Mouse (Mus musculus) midbrain, embryonic 15.5 days (tissue): ENCODE measurements at regions not wholly inside any gene's neighbourhood (a gene's known extent, or its start where the extent isn't known, plus 50 kb on each side); places are given as distances from the start of the nearest gene placed in this dataset.

Experiments
- ATAC-seq: fragments of 200-750 bp; cut with Nextera tagmentation; replicated peaks from 2 replicates; pipeline ENCODE4 v1.8.0; 2017; ENCODE audit warnings: moderate TSS enrichment
- H3K27ac ChIP-seq: fragments of 300-500 bp; sonication (generic); 2 replicates; pipeline ENCODE4 v1.5.1; 2015; ENCODE audit warnings: mild to moderate bottlenecking, inconsistent platforms
- H3K27me3 ChIP-seq: fragments of 300-500 bp; sonication (generic); replicated peaks from 2 replicates; pipeline ENCODE4 v1.6.1; 2015; ENCODE audit warnings: inconsistent platforms
- H3K36me3 ChIP-seq: fragments of 300-500 bp; sonication (generic); replicated peaks from 2 replicates; pipeline ENCODE4 v1.6.1; 2015; ENCODE audit warnings: inconsistent platforms
- H3K4me1 ChIP-seq: fragments of 300-500 bp; sonication (generic); 2 replicates; pipeline ENCODE4 v1.6.1; 2015; ENCODE audit warnings: inconsistent platforms
- H3K4me2 ChIP-seq: fragments of 300-500 bp; sonication (generic); 2 replicates; pipeline ENCODE4 v1.6.1; 2015; ENCODE audit warnings: inconsistent platforms, mild to moderate bottlenecking, moderate library complexity
- H3K4me3 ChIP-seq: fragments of 300-500 bp; sonication (generic); 2 replicates; pipeline ENCODE4 v1.5.1; 2015; ENCODE audit warnings: mild to moderate bottlenecking, inconsistent platforms
- H3K9ac ChIP-seq: fragments of 300-500 bp; sonication (generic); 2 replicates; pipeline ENCODE4 v1.6.1; 2015; ENCODE audit warnings: mild to moderate bottlenecking, inconsistent platforms
- H3K9me3 ChIP-seq: fragments of 300-500 bp; sonication (generic); 2 replicates; pipeline ENCODE4 v1.6.1; 2016; ENCODE audit warnings: inconsistent platforms
- WGBS: fragments of 180-500 bp; shearing (Covaris S2); methylation state at CpG from one replicate; pipeline ENCODE4 v1.1.7; 2015; ENCODE audit warnings: mixed read lengths; 5-methylcytosine and 5-hydroxymethylcytosine counted together

DNA sequence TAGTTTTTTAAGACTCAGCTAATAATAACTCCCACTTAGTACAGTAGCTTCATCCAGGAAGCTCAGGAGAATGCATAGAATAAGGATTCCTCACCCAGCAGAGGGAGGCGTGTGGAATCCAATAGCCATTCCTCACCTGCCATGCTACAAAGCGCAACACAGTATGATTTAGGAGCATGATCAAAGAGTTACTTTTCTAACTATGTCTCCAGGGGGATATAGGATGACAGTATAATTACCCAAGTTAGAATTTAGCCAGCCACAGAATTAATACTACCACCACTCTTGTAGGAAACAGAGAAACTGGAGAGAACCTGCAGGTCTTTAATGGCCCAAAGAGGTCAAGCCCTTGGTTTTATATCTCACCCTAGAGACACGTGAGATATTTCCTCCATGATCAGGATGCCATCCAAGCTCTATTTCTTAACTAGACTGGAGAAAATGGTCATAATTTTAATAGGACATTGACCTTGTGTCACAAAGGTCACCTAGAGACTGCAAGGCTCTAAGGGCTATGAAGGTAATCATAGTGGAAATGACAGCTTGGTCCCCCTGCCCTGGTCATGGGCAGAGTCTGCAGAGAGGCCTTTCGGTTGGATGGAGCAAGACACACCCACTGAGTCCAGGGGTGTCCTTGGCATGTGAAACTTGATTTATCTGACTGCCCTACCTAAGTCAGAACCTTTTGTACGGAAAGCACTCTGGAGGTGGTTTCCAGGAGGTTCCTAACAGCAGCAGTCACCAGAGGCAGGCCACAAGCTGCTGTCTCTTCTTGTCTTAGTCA is 512.3 kb upstream of the Nox3 start:
- no peak overlapping the region for H3K4me2 ChIP-seq
- 86% methylated on average over 5 of the region's 5 CpGs for WGBS
- H3K9ac ChIP-seq, result no peak overlapping the region
- no peaks in the 10 kb centered on the region for H3K9me3 ChIP-seq
- H3K4me3 ChIP-seq, result no peak overlapping the region
- no peaks in the 10 kb centered on the region for H3K36me3 ChIP-seq
- no peak overlapping the region for H3K27ac ChIP-seq
- no peak for ATAC-seq
- no peaks in the 10 kb centered on the region for H3K27me3 ChIP-seq
- peaks cover 6% of the 10 kb centered on the region for H3K4me1 ChIP-seq

DNA sequence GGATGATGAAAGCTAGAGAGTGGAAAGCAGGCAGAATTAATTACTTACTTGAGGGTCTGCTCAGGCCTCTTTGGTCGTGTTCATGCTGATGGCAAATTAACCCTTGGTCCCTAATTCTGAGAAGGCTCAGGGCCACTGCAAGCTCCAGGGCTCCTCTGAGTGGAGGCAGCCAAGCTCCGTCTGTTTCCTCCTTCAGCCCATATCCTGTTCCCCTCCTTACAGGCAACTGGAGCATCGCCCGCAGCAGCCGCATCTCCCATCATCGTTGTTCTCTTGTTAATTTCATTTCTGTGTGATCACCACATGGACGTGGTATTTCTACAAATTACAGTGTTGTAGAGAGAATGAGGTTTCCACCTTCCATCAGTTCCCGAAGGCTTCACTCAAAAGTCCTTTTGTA is 513.6 kb upstream of the Nox3 start:
- H3K4me2 ChIP-seq, result no peak overlapping the region
- no peaks in the 10 kb centered on the region for H3K27me3 ChIP-seq
- no peak for ATAC-seq
- H3K9ac ChIP-seq, result no peak overlapping the region
- no peaks in the 10 kb centered on the region for H3K36me3 ChIP-seq
- H3K27ac ChIP-seq, result no peak overlapping the region
- H3K4me3 ChIP-seq, result no peak overlapping the region
- WGBS, result 85% methylated on average over 8 of the region's 8 CpGs
- H3K4me1 ChIP-seq, result peaks cover 6% of the 10 kb centered on the region
- H3K9me3 ChIP-seq, result no peaks in the 10 kb centered on the region

DNA sequence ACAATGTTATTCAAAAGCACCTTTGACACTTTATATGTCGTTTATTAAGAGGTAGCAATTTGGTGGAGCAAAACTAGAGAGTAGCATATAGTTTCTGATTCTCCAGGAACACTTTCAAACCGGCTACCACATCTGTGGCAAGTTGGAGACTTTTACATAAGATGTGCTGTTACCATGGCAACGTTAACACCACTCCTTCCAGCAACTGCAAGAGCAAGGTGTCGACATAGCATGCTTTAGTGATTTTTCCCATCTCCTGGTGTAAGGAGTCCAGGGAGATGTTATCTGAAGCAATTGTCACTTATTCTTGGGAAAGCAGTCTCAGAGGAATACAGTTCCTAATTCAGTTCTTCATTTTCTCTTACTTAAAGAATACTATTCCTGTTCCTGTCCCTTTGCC is 516.5 kb upstream of the Nox3 start:
- ATAC-seq, result peak; percentile 50; the same call in 1 of the 2 replicates
- Histone ChIP-seq H3K4me1 (peaks cover 12% of the 10 kb centered on the region), H3K9me3 (no peaks in the 10 kb centered on the region), H3K4me3 (no peak overlapping the region), H3K27me3 (no peaks in the 10 kb centered on the region), H3K9ac (no peak overlapping the region), H3K27ac (no peak overlapping the region), H3K36me3 (no peaks in the 10 kb centered on the region), H3K4me2 (no peak overlapping the region)
- WGBS, result 42% methylated on average over 4 of the region's 4 CpGs

DNA sequence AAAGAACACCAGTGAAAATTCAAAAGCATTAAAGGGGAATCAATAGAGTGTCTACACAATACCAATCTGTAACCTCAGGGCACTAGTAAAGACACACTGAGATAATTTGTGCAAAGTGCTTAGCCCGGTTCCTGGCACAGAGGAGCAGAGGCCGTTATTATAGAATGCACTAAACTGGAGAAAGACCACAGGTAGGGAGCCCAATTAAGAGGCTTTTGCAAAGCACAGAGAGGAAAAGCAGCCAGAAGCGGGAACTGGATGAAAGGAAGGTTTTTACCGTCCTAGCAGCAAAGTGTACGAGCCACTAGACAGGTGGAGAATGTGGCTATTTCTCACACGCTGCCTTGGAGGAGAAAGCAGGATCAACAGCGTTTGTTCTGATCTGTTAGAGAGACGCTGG is 518.9 kb upstream of the Nox3 start:
- Histone ChIP-seq H3K9ac (no peak overlapping the region), H3K27ac (no peak overlapping the region), H3K36me3 (no peaks in the 10 kb centered on the region), H3K4me2 (no peak overlapping the region), H3K4me1 (peaks cover 12% of the 10 kb centered on the region), H3K27me3 (no peaks in the 10 kb centered on the region), H3K9me3 (no peaks in the 10 kb centered on the region), H3K4me3 (no peak overlapping the region)
- WGBS, result 42% methylated on average over 8 of the region's 8 CpGs
- no peak for ATAC-seq

DNA sequence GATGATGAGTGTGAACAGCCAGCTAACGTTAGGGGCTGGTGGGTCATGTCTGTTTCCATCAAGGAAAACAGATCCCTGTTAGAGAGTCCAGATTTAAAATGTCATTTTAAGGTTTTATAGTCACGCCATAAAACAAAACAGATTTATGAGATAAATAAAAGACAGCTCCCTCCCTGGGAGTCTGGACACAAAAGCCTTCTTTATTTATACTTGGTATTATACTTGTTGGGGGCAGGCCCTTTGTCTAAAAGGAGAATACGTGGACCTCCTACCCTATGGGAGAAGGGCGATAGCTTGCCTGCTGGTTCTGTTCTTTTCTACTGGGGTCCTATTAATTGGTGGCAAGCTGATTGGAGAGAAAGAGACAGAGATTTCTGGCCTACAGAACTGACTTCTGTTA is 520.1 kb upstream of the Nox3 start:
- ATAC-seq, result no peak
- H3K27ac ChIP-seq, result no peak overlapping the region

DNA sequence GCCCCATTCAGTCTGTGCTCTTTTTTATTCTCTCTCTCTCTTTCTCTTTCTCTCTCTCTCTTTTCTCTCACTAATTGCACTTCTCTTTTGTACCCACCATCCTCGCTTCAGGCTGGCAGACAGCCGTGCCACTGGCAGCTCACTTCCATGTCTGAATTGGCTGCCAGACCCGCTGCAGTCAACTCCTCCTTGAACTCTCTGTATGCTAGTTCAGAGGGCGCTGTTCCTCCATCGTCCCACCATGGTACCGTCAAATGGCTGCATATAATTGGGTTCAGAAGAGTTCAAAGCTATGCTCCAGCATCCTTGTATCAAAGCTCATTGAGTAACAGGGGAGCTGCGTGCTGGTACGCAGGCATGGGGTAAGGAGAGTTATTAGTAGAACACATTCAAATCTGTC is 520.7 kb upstream of the Nox3 start:
- WGBS, result 73% methylated on average over 8 of the region's 8 CpGs
- no peaks in the 10 kb centered on the region for H3K9me3 ChIP-seq
- peaks cover 12% of the 10 kb centered on the region for H3K4me1 ChIP-seq
- no peaks in the 10 kb centered on the region for H3K36me3 ChIP-seq
- no peak overlapping the region for H3K27ac ChIP-seq
- H3K27me3 ChIP-seq, result no peaks in the 10 kb centered on the region
- H3K9ac ChIP-seq, result no peak overlapping the region
- ATAC-seq, result no peak
- H3K4me2 ChIP-seq, result no peak overlapping the region
- H3K4me3 ChIP-seq, result no peak overlapping the region

More for the DNA sequence above, 520.1 kb upstream of the Nox3 start:
- Histone ChIP-seq H3K9me3 (no peaks in the 10 kb centered on the region), H3K4me1 (peaks cover 12% of the 10 kb centered on the region), H3K4me2 (no peak overlapping the region), H3K36me3 (no peaks in the 10 kb centered on the region), H3K9ac (no peak overlapping the region), H3K27me3 (no peaks in the 10 kb centered on the region), H3K4me3 (no peak overlapping the region)
- WGBS, result 59% methylated on average over 4 of the region's 4 CpGs

DNA sequence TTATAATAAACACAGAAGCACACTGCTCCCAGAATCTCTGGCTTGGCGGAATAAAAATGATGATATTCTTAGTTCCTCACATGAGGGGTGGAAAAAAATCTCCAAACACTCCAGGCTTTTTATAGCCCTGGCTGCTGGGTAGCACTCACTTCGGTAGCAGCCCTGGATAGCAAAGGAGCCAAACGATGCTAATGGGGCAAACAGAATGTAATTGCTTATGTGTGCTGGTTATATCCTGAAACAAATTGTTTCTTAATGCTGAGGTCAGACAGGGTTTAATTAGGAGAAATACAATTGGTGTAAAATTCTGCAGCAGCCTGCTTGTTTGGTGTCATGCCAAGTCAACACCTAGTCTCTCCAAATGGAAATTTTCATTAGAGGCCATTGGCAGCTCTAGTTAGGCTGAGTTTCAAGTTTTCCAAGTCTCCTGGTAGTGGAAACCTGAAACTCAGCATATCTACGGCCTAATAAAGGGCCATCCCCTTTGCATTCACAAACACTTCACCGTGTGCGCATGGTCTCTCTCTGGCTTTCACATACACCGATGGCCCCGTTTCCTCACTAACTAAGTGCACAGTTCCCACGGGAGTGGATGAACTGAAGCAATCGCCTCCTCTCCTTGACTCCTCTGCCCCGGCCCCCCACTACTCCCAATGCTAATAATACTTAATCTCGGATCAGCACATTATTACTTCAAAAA is 524.8 kb upstream of the Nox3 start:
- no peak overlapping the region for H3K4me3 ChIP-seq
- WGBS, result 72% methylated on average over 12 of the region's 12 CpGs
- H3K4me2 ChIP-seq, result no peak overlapping the region
- no peaks in the 10 kb centered on the region for H3K27me3 ChIP-seq
- no peaks in the 10 kb centered on the region for H3K36me3 ChIP-seq
- no peak for ATAC-seq
- H3K9ac ChIP-seq, result no peak overlapping the region
- no peak overlapping the region for H3K27ac ChIP-seq
- H3K4me1 ChIP-seq, result no peaks in the 10 kb centered on the region
- no peaks in the 10 kb centered on the region for H3K9me3 ChIP-seq

DNA sequence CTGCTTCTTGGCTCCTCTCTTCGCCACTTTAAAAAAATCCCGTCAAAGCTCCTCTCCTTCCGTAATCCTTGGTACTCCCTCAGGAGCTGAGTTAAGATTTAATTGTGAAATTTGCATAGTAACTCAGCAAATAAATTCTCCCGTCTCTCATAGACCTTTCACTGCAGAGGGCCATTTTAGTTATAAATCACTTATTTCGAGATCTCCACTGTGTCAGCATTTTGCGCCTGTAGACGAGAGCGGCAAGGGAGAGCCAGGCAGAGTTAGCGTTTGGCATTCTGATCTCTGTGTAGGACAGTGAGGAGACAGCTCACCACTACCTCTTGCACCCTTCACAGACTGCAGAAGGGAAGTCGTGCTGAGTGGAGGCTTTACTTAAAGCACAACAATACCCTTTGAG is 531.8 kb upstream of the Nox3 start:
- Histone ChIP-seq H3K27me3 (no peaks in the 10 kb centered on the region), H3K4me2 (peak overlapping the region; percentile 25), H3K36me3 (no peaks in the 10 kb centered on the region), H3K9ac (no peak overlapping the region), H3K27ac (peak overlapping the region; percentile 48), H3K4me1 (peaks cover 8% of the 10 kb centered on the region), H3K9me3 (no peaks in the 10 kb centered on the region), H3K4me3 (no peak overlapping the region)
- WGBS, result 52% methylated on average over 10 of the region's 10 CpGs
- ATAC-seq, result no peak

DNA sequence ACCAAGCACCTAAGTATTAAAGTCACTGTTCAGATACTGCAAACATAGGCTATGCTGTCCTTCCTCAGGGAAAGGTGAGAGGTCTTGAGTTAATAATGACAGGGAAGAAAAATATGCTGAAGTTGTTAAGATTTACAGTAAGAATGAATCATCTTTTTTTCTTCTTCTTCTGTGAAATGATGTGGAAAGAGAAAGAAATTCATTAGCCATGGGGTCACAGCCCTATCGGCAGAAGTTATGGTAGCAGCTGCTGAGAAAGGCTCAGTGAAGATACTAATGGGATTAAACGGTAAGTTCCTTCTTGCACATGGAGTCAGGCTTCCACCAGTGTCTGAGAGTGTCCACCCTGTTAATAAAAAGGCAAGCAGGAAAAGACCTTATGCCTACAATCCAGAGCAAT is 533.9 kb upstream of the Nox3 start:
- Histone ChIP-seq H3K36me3 (no peaks in the 10 kb centered on the region), H3K4me2 (no peak overlapping the region), H3K9me3 (no peaks in the 10 kb centered on the region), H3K9ac (no peak overlapping the region), H3K27me3 (no peaks in the 10 kb centered on the region), H3K27ac (no peak overlapping the region), H3K4me3 (no peak overlapping the region), H3K4me1 (peaks cover 8% of the 10 kb centered on the region)
- no peak for ATAC-seq
- 41% methylated on average over 2 of the region's 2 CpGs for WGBS

DNA sequence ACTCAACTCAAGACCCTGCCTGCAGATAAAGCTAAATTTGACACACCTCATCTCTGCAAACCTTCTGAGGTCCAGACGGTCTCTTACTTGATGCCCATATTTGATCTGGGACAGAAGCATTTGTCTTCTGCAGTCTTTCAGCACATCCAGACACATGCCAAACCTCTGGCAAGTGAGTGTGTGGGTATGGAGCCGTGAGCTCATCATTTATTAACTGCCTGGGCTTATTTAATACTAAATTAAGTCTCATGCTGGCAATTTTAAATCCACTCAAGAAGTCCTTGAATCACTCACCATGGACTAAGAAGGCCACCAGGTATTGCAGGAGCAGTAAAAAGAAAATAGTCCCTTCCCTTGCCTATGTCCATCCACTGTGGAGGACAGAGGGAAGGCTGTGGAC is 554.4 kb upstream of the Nox3 start:
- whole genome bisulfite sequencing, result 95% methylated on average over 2 of the region's 2 CpGs
- no peaks in the 10 kb centered on the region for H3K9me3 ChIP-seq
- no peak overlapping the region for H3K4me3 ChIP-seq
- H3K36me3 ChIP-seq, result no peaks in the 10 kb centered on the region
- H3K4me1 ChIP-seq, result no peaks in the 10 kb centered on the region
- no peaks in the 10 kb centered on the region for H3K27me3 ChIP-seq
- no peak overlapping the region for H3K9ac ChIP-seq
- no peak for ATAC-seq
- H3K27ac ChIP-seq, result no peak overlapping the region
- no peak overlapping the region for H3K4me2 ChIP-seq

DNA sequence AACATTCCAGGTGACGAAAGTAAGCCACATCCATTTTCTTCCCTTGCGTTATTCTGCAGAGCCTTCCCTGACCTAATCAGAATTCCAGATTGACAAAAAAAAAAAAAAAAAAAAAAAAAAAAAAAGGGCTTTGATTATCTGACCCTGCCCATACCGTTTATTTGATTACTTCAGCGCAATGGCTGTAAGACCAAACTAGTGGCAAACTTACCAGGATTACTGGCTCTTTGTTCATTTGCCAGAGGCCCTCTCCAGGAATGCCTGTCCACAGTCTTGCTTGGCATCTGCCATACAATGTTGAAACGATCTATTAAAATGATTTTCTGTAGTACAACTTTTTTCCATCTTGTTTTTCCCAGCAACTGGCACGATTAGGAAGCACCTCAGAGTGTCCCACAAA is 569.4 kb upstream of the Nox3 start:
- Histone ChIP-seq H3K27ac (no peak overlapping the region), H3K4me1 (peaks cover 19% of the 10 kb centered on the region), H3K4me3 (no peak overlapping the region), H3K9ac (no peak overlapping the region), H3K27me3 (no peaks in the 10 kb centered on the region), H3K4me2 (no peak overlapping the region), H3K9me3 (no peaks in the 10 kb centered on the region), H3K36me3 (no peaks in the 10 kb centered on the region)
- 51% methylated on average over 6 of the region's 6 CpGs for WGBS
- no peak for ATAC-seq

DNA sequence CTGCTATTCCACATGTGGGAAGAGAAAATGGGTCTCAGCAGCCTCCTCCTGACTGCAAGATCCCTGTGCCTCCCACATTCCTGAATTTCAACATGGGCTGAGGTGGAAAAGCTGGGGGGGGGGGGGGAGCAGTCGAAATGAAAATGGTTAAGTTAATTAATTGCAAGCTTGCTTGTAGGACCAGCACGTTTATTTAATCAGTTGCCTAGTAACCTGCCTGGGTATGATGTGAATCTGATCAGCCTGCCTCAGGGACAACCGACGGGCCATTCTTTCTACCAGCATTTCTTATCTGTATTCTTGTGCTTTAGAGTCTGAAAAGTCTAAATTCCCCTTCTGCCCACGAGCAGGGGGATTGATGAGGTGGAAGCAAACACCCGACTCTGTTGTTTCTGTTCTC is 569.9 kb upstream of the Nox3 start:
- no peak overlapping the region for H3K4me2 ChIP-seq
- no peak for ATAC-seq
- H3K27me3 ChIP-seq, result no peaks in the 10 kb centered on the region
- H3K9ac ChIP-seq, result no peak overlapping the region
- H3K9me3 ChIP-seq, result no peaks in the 10 kb centered on the region
- H3K4me1 ChIP-seq, result peaks cover 19% of the 10 kb centered on the region
- no peak overlapping the region for H3K4me3 ChIP-seq
- no peaks in the 10 kb centered on the region for H3K36me3 ChIP-seq
- H3K27ac ChIP-seq, result peak overlapping the region; percentile 19; the same call in 1 of the 2 replicates
- 5% methylated on average over 6 of the region's 6 CpGs for WGBS

DNA sequence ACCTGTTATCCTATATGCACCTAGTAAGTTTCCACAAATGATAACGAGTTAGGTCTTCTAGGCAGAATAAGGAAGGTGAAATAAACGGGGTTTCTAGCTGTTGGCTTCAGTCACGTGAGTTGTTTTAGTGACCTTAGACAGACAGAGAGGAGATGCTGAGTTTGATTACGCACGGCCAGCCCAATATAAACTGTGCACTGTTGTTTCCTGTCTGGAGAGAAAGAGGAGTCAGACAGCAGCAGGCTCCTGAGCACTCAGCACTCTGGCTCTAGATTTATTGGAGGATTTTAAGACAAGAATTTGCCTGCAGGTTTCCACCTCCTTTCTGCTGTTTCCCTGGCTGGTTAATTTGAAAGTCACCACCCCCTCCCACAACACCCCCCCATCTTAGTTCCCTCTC is 570.4 kb upstream of the Nox3 start:
- Histone ChIP-seq H3K4me1 (peaks cover 19% of the 10 kb centered on the region), H3K36me3 (no peaks in the 10 kb centered on the region), H3K9me3 (no peaks in the 10 kb centered on the region), H3K4me3 (no peak overlapping the region), H3K9ac (no peak overlapping the region), H3K4me2 (no peak overlapping the region), H3K27ac (no peak overlapping the region), H3K27me3 (no peaks in the 10 kb centered on the region)
- WGBS, result 48% methylated on average over 5 of the region's 5 CpGs
- ATAC-seq, result no peak
